Mouse (Mus musculus) kidney, adult 9 months (tissue): ENCODE data around the gene Abhd17c.

ENCODE experiments used
- DNase-seq: peaks from one replicate; pipeline ENCODE4 v3.0.0; 2022

The Abhd17c gene

GRCm38 (mm10) chr7:84059799-84060198, 91.9 kb downstream of the Abhd17c start:
- DNase-seq: no peak
